Mouse (Mus musculus): ENCODE results near the gene Kif22. TPM values are rescaled to one million over a fixed set of nuclear protein-coding genes. Genes with fewer than 3 reads are reported as not detected.
A peak's percentile ranks its signal among the peaks of the same experiment; 100 is the strongest.

Kif22 gene
- polyA plus RNA-seq, 1 experiment from 2014 or later: 165 TPM

- Histone ChIP-seq H3K4me2 (peak within 1 kb of the TSS; percentile 88), H3K4me1 (peaks cover 74% of the 10 kb centered on the region), H3K36me3 (peaks cover 26% of the 10 kb centered on the region), H3K9ac (peak within 1 kb of the TSS; percentile 56), H3K4me3 (peak within 1 kb of the TSS; percentile 47), H3K27ac (peak within 1 kb of the TSS; percentile 83), H3K9me3 (no peaks in the 10 kb centered on the region), H3K27me3 (no peaks in the 10 kb centered on the region)
- 2% methylated on average over 37 of the region's 37 CpGs for WGBS
- peak; percentile 39; the same call in 1 of the 2 replicates for ATAC-seq (ENCODE audit: borderline replicate concordance, extremely low read depth, low FRiP score, low TSS enrichment)
Measured at GRCm38 (mm10) chr7:127020901-127021562, 21.2 kb downstream of the Kif22 start, which contains the start of the genes Gm42742 and Prrt2. Gm42742 (minus strand) TSS chr7:127021097. Prrt2 (minus strand) TSS chr7:127021211.

DNA sequence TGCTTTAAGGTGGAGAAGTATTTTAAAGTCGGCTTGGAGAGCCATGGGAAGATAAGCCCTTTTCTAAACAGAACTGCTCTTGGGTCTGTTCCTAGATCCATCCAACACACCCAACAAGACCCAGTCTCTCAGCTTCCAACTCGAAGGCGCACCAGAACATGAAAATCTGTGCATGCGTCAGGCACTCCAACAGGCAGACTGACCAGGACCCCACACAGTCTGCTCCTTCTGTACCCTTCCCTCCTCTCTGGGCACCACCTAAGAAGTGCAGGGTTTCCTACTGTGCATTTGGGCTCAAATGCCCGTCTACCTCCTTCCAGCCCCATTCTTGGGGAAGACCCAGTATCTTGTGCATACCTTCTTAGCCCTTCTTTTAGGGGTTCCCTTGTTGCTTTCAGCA is 21.8 kb downstream of the Kif22 start:
- Histone ChIP-seq H3K9ac (peak overlapping the region; percentile 56), H3K4me1 (peaks cover 79% of the 10 kb centered on the region), H3K27me3 (no peaks in the 10 kb centered on the region), H3K36me3 (peaks cover 29% of the 10 kb centered on the region), H3K27ac (peak overlapping the region; percentile 83), H3K4me2 (peak overlapping the region; percentile 88), H3K9me3 (no peaks in the 10 kb centered on the region), H3K4me3 (peak overlapping the region; percentile 47)
- WGBS: 34% methylated on average over 5 of the region's 5 CpGs
- ATAC-seq (ENCODE audit: borderline replicate concordance, extremely low read depth, low FRiP score, low TSS enrichment): no peak

DNA sequence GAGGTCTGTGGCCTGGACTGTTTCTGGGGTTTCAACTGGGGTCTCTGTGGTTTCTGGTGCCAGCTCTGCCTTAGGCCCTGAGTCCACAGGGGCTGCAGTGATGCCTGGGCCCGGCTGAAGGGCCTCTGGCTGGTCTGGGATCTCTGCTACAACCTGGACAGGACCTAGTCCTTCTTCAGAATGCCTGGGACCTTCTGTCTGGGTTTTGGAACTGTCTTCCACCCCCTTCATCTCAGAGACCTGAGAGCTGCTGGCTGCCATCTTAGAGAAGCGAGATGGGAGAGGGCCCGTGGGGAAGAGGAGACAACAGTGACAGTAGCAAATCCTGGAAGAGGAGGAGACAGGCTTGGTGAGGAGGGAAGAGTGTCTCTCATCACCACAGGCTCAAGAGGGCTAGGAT is 22.2 kb downstream of the Kif22 start:
- peaks cover 84% of the 10 kb centered on the region for H3K4me1 ChIP-seq
- H3K9ac ChIP-seq: peak overlapping the region; percentile 56
- ATAC-seq (ENCODE audit: borderline replicate concordance, extremely low read depth, low FRiP score, low TSS enrichment): no peak
- H3K9me3 ChIP-seq: no peaks in the 10 kb centered on the region
- peaks cover 33% of the 10 kb centered on the region for H3K36me3 ChIP-seq
- H3K27me3 ChIP-seq: no peaks in the 10 kb centered on the region
- H3K27ac ChIP-seq: peak overlapping the region; percentile 83; the same call in 1 of the 2 replicates
- 64% methylated on average over 3 of the region's 3 CpGs for WGBS
- peak overlapping the region; percentile 47 for H3K4me3 ChIP-seq
- peak overlapping the region; percentile 88 for H3K4me2 ChIP-seq

DNA sequence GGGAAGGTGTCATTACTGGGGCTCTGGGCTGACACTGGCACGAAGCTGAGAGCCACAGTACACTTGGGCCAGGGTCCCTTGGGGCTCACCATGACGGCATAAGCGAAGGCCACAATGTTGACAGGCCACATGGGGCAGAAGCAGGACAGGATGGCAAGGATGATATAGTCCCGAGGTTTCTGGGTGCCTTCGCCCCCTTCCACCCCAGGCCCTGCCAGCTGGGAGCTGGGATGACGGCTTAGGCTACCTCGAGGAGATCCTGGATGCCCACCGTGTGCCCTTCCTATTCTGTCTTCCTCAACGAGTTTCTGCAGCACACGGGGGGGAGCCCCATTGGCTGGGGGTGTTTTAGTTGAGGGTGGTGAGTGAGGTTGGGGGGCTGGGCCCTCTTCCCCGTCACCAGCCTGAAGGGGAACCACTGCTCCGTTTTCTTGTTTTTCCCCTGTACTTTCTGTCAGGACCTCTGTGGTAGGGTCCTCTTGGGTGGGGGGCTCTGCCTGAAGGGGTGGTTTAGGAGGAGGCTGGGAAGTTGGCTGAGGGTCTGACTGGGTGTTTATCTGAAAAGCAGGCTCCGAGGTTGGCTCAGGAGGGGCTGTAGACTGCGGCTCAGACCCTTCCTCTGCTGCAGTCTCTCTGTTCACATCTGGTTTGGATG is 22.8 kb downstream of the Kif22 start:
- H3K27ac ChIP-seq: no peak overlapping the region
- ATAC-seq (ENCODE audit: borderline replicate concordance, extremely low read depth, low FRiP score, low TSS enrichment): no peak
- peaks cover 84% of the 10 kb centered on the region for H3K4me1 ChIP-seq
- peaks cover 34% of the 10 kb centered on the region for H3K36me3 ChIP-seq
- WGBS: 73% methylated on average over 14 of the region's 14 CpGs
- H3K4me3 ChIP-seq: no peak overlapping the region; the same call in 1 of the 2 replicates
- 0 out of 2 replicates have a peak overlapping the region, but pooled peaks have one; percentile 56 for H3K9ac ChIP-seq
- no peaks in the 10 kb centered on the region for H3K27me3 ChIP-seq
- peak overlapping the region; percentile 88 for H3K4me2 ChIP-seq
- H3K9me3 ChIP-seq: no peaks in the 10 kb centered on the region

DNA sequence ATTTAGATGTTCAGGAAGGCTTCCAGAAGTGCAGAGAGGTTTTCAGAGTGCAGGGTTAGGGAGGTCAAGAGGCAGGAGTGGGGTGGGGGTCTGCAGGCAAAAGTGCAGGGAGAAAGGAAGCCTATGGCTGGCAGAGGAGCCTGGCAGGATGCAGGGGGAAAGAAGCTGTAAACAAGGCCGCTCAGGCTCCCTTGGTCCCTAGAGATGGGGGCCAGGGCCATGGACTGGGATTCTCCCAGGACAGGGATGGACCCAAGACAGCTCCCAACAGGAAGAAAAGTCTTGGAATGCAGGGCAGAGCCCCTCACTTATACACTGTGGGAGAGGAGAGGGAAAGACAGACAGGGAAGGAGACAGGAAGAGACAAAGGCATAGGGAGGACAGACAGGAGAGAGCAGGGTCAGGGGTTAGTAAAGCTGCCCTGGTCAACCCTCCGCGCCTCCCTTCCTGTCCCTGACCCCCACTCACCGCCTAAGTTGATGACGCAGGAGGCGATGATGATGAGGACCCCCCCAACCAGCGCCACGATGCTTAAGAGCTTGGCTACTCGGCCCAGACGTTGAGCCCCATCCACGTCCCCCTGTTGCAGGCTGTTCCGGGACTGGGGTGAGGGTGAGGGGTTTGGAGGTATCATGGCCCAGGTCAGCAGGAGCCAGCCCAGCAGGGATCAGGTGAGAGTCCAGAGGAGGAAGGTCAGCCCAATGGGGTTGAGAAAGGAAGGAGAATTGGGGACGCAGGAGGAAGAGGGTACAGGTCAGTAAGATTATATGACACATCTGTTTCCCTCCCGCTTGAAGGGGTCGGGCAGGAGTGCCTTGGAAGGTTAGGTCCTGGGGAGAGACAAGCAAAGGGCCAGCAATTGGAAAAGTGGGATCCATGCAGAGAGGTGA is 23.6 kb downstream of the Kif22 start:
- peak overlapping the region; percentile 88; the same call in 1 of the 2 replicates for H3K4me2 ChIP-seq
- no peak for ATAC-seq (ENCODE audit: borderline replicate concordance, extremely low read depth, low FRiP score, low TSS enrichment)
- H3K9me3 ChIP-seq: no peaks in the 10 kb centered on the region
- H3K4me1 ChIP-seq: peaks cover 84% of the 10 kb centered on the region
- no peaks in the 10 kb centered on the region for H3K27me3 ChIP-seq
- H3K27ac ChIP-seq: peak overlapping the region; percentile 98
- peak overlapping the region; percentile 21; the same call in 1 of the 2 replicates for H3K9ac ChIP-seq
- WGBS: 66% methylated on average over 15 of the region's 15 CpGs
- H3K4me3 ChIP-seq: no peak overlapping the region; the same call in 1 of the 2 replicates
- peaks cover 26% of the 10 kb centered on the region for H3K36me3 ChIP-seq

GRCm38 (mm10) chr7:127017950-127018345 is 24.3 kb downstream of the Kif22 start:
- no peak for ATAC-seq (ENCODE audit: borderline replicate concordance, extremely low read depth, low FRiP score, low TSS enrichment)
- Histone ChIP-seq H3K4me1 (peaks cover 83% of the 10 kb centered on the region), H3K27ac (peak overlapping the region; percentile 98), H3K27me3 (no peaks in the 10 kb centered on the region), H3K9me3 (no peaks in the 10 kb centered on the region), H3K4me3 (no peak overlapping the region), H3K4me2 (peak overlapping the region; percentile 88), H3K36me3 (peaks cover 26% of the 10 kb centered on the region), H3K9ac (0 out of 2 replicates have a peak overlapping the region, but pooled peaks have one; percentile 20)
- 30% methylated on average over 6 of the region's 6 CpGs for WGBS

- peaks cover 77% of the 10 kb centered on the region for H3K4me1 ChIP-seq
Measured at GRCm38 (mm10) chr7:127016971-127017949, 25.0 kb downstream of the Kif22 start, which contains the start of gene Pagr1a. Pagr1a (minus strand) TSS chr7:127017352.

GRCm38 (mm10) chr7:127016486-127016938 is 25.8 kb downstream of the Kif22 start:
- H3K27ac ChIP-seq: peak overlapping the region; percentile 98
- peak overlapping the region; percentile 88 for H3K4me2 ChIP-seq
- peak; percentile 44 for ATAC-seq (ENCODE audit: borderline replicate concordance, extremely low read depth, low FRiP score, low TSS enrichment)
- H3K36me3 ChIP-seq: peaks cover 18% of the 10 kb centered on the region
- H3K9ac ChIP-seq: peak overlapping the region; percentile 87
- 0% methylated on average over 22 of the region's 22 CpGs for WGBS
- no peaks in the 10 kb centered on the region for H3K27me3 ChIP-seq
- H3K4me1 ChIP-seq: peaks cover 74% of the 10 kb centered on the region
- peak overlapping the region; percentile 64 for H3K4me3 ChIP-seq
- H3K9me3 ChIP-seq: no peaks in the 10 kb centered on the region

More at GRCm38 (mm10) chr7:127016971-127017949, 25.0 kb downstream of the Kif22 start, which contains the start of gene Pagr1a:
- H3K36me3 ChIP-seq: peaks cover 22% of the 10 kb centered on the region
- H3K9ac ChIP-seq: peak within 1 kb of the TSS; percentile 87
- ATAC-seq (ENCODE audit: borderline replicate concordance, extremely low read depth, low FRiP score, low TSS enrichment): peak; percentile 84
- no peaks in the 10 kb centered on the region for H3K9me3 ChIP-seq
- peak within 1 kb of the TSS; percentile 88 for H3K4me2 ChIP-seq
- peak within 1 kb of the TSS; percentile 64 for H3K4me3 ChIP-seq
- peak within 1 kb of the TSS; percentile 98 for H3K27ac ChIP-seq
- no peaks in the 10 kb centered on the region for H3K27me3 ChIP-seq
- under 1% methylated on average over 39 of the region's 39 CpGs for WGBS

DNA sequence TGATC is 26.0 kb downstream of the Kif22 start, which contains the start of gene Pagr1b:
Gene Pagr1b, minus strand, starts transcription at position 4 of the 5 bp plus-strand sequence.
- peak within 1 kb of the TSS; percentile 64 for H3K4me3 ChIP-seq
- H3K4me2 ChIP-seq: peak within 1 kb of the TSS; percentile 88
- H3K9ac ChIP-seq: peak within 1 kb of the TSS; percentile 87
- H3K27me3 ChIP-seq: no peaks in the 10 kb centered on the region
- peaks cover 71% of the 10 kb centered on the region for H3K4me1 ChIP-seq
- H3K36me3 ChIP-seq: peaks cover 18% of the 10 kb centered on the region
- no peak for ATAC-seq (ENCODE audit: borderline replicate concordance, extremely low read depth, low FRiP score, low TSS enrichment)
- H3K27ac ChIP-seq: peak within 1 kb of the TSS; percentile 98
- H3K9me3 ChIP-seq: no peaks in the 10 kb centered on the region

DNA sequence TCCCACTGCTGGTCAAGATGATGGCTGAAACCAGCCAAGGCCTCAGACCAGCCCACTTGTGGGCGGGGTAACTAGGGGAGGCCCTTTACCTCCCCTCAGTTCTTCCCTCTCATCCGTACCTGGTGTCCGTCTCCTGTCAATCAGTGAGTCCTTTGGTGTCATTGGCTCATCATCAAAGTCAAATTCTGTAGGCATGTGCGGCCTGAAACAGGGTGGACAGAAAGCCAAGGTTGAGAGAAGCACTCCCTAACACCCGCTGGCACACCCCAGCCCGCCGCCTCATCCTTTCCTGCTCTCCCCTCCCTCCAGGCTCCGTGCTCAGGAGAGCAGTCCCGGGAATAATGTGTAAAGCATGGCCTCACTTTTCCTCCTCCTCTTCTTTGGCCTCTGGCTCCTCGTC is 26.2 kb downstream of the Kif22 start:
- peak overlapping the region; percentile 98 for H3K27ac ChIP-seq
- H3K4me3 ChIP-seq: peak overlapping the region; percentile 64
- peaks cover 69% of the 10 kb centered on the region for H3K4me1 ChIP-seq
- under 1% methylated on average over 10 of the region's 10 CpGs for WGBS
- H3K27me3 ChIP-seq: no peaks in the 10 kb centered on the region
- peak overlapping the region; percentile 88 for H3K4me2 ChIP-seq
- H3K36me3 ChIP-seq: peaks cover 18% of the 10 kb centered on the region
- H3K9ac ChIP-seq: peak overlapping the region; percentile 87
- no peaks in the 10 kb centered on the region for H3K9me3 ChIP-seq
- no peak for ATAC-seq (ENCODE audit: borderline replicate concordance, extremely low read depth, low FRiP score, low TSS enrichment)

DNA sequence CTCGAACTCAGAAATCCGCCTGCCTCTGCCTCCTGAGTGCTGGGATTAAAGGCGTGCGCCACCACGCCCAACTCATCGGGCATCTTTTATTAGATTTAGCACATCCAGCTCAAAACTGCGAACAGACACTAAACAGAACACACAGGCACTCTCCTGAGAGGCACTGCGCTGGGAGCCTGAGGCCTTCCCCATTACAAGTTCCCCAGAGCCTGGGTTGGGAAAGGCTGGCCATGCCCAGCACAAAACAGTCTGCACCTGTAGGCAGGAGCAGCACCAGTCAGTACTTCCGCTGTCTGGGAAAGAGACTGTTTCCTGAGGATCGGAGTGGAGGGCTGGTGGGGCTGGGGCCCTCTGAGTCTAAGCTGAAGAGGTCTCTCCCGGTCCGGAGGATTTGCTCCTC is 27.3 kb downstream of the Kif22 start:
- no peak for ATAC-seq (ENCODE audit: borderline replicate concordance, extremely low read depth, low FRiP score, low TSS enrichment)
- Histone ChIP-seq H3K9me3 (no peaks in the 10 kb centered on the region), H3K4me2 (peak overlapping the region; percentile 88), H3K36me3 (peaks cover 18% of the 10 kb centered on the region), H3K4me1 (peaks cover 60% of the 10 kb centered on the region), H3K9ac (no peak overlapping the region), H3K4me3 (peak overlapping the region; percentile 64), H3K27ac (peak overlapping the region; percentile 37; the same call in 1 of the 2 replicates), H3K27me3 (no peaks in the 10 kb centered on the region)
- 88% methylated on average over 12 of the region's 12 CpGs for WGBS

All from lung, embryonic 15.5 days (tissue).